Mouse (Mus musculus): ENCODE measurements around the gene Sprn. TPM values are rescaled to one million over a fixed set of nuclear protein-coding genes. Genes with fewer than 3 reads are reported as not detected.

Gene Sprn
- polyA plus RNA-seq, 1 experiment from 2014 or later: 0.99 TPM

DNA sequence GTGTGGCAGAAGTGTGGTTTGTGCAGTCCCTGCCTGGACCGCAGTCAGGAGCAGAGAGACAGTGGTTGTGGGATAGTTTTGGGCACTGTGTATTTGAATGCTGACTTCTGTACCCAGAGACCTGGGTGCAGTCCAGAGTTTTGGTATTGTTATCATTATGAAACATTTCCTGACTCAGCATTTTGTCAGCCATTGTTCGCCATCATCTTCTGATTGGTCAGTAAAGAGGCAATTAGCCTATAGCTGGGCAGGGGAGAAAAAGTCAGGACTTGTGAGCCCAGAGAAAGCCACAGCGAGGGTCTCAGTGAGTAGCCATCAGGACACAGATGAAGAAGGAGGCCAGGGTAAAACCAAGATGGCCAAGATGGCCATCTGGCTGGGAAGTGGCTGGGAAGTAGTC is 5.7 kb upstream of the Sprn start:
- no peak for TF ChIP-seq CTCF (IDR thresholded peaks at IDR 0.05; ENCODE audit: low read depth)
- no peaks in the 10 kb centered on the region for H3K36me3 ChIP-seq (ENCODE audit: control insufficient read depth, insufficient read depth)
- no peak overlapping the region for H3K4me3 ChIP-seq (ENCODE audit: low read depth, low read length)
- H3K27ac ChIP-seq (ENCODE audit: low read depth, low read length): no peak overlapping the region
- ATAC-seq: no peak
- WGBS: 81% methylated on average over 3 of the region's 3 CpGs
- no peaks in the 10 kb centered on the region for H3K4me1 ChIP-seq (replicated peaks; ENCODE audit: control insufficient read depth, insufficient read depth, low read length)
- no peaks in the 10 kb centered on the region for H3K9me3 ChIP-seq (ENCODE audit: control insufficient read depth)
- H3K27me3 ChIP-seq (replicated peaks; ENCODE audit: control insufficient read depth, insufficient read depth, low read length): peaks cover 1% of the 10 kb centered on the region; the same call in 1 of the 2 replicates
- no peak overlapping the region for H3K4me2 ChIP-seq (replicated peaks; ENCODE audit: low read depth)
- H3K9ac ChIP-seq (ENCODE audit: low read depth, low read length): no peak overlapping the region

DNA sequence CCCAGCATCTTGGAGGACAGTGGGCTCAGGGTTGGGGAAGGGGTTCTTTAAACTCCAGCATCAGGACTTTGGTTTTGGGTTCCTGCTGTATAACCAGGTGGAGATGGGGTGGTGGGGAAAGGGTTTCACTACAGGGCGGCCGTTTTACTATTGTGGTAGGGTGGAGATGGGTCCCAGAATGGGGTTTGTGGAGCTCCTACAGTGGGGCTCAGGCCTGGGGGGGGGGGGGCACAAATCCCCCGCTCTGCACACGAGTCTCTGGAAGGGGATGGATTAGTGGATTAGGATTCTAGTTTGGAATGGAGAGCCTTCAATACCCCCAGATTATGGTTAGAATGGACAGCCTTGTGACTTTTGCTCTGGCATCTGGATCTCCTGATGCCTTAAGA is 854 bp downstream of the Sprn start:
- Histone ChIP-seq H3K4me2 (replicated peaks; ENCODE audit: low read depth) (no peak overlapping the region), H3K27ac (ENCODE audit: low read depth, low read length) (no peak overlapping the region), H3K4me3 (ENCODE audit: low read depth, low read length) (no peak overlapping the region), H3K9me3 (ENCODE audit: control insufficient read depth) (no peaks in the 10 kb centered on the region), H3K36me3 (ENCODE audit: control insufficient read depth, insufficient read depth) (no peaks in the 10 kb centered on the region), H3K4me1 (replicated peaks; ENCODE audit: control insufficient read depth, insufficient read depth, low read length) (no peaks in the 10 kb centered on the region), H3K9ac (ENCODE audit: low read depth, low read length) (no peak overlapping the region), H3K27me3 (replicated peaks; ENCODE audit: control insufficient read depth, insufficient read depth, low read length) (peaks cover 18% of the 10 kb centered on the region)
- ATAC-seq: no peak
- no peak for TF ChIP-seq CTCF (IDR thresholded peaks at IDR 0.05; ENCODE audit: low read depth)
- WGBS: 34% methylated on average over 4 of the region's 4 CpGs

DNA sequence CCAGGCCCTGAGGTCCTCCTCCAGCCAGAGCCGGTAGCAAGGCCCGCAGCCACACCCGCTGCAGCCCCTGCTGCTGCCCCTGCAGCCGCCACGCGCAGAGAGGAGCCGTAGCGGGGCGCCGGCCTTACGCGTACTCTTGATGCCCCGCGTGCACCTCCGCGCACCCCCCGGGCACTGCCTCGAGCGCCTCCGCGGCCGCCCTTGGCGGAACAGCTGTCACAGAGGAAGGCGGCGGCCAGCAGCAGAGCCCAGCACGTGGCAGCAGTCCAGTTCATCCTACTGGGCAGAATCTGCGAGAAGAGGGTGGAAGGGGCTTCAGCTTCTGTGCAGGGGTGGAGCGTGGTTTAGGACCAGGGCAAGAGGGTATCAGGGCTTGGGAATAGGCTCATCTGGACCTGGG is 1.3 kb downstream of the Sprn start:
- Histone ChIP-seq H3K27ac (ENCODE audit: low read depth, low read length) (no peak overlapping the region), H3K4me1 (replicated peaks; ENCODE audit: control insufficient read depth, insufficient read depth, low read length) (no peaks in the 10 kb centered on the region), H3K4me3 (ENCODE audit: low read depth, low read length) (no peak overlapping the region), H3K36me3 (ENCODE audit: control insufficient read depth, insufficient read depth) (no peaks in the 10 kb centered on the region), H3K9ac (ENCODE audit: low read depth, low read length) (no peak overlapping the region), H3K9me3 (ENCODE audit: control insufficient read depth) (no peaks in the 10 kb centered on the region), H3K4me2 (replicated peaks; ENCODE audit: low read depth) (no peak overlapping the region), H3K27me3 (replicated peaks; ENCODE audit: control insufficient read depth, insufficient read depth, low read length) (peaks cover 18% of the 10 kb centered on the region)
- no peak for ATAC-seq
- TF ChIP-seq CTCF (IDR thresholded peaks at IDR 0.05; ENCODE audit: low read depth): no peak
- 5% methylated on average over 28 of the region's 28 CpGs for WGBS

DNA sequence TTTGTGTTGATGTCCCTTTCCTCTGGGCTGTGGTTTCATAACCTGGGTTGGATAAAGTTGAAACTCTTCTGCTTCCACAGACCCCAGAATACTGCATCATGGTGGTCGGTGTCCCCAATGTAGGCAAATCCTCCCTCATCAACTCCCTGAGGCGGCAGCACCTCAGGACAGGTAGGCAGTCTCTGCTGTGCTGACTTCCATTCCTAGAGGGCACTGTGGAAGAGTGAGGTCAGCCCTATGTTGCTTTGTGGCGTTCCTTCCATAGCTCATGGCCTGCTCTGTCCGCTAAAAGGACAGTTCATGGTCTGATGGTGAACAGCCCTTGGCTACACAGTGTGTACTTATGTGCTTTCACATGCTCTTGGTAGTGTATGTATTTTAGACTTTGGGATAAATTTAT is 10.1 kb downstream of the Sprn start:
- Histone ChIP-seq H3K27me3 (replicated peaks; ENCODE audit: control insufficient read depth, insufficient read depth, low read length) (no peaks in the 10 kb centered on the region), H3K4me2 (replicated peaks; ENCODE audit: low read depth) (no peak overlapping the region), H3K4me1 (replicated peaks; ENCODE audit: control insufficient read depth, insufficient read depth, low read length) (no peaks in the 10 kb centered on the region), H3K4me3 (ENCODE audit: low read depth, low read length) (no peak overlapping the region), H3K9me3 (ENCODE audit: control insufficient read depth) (no peaks in the 10 kb centered on the region), H3K36me3 (ENCODE audit: control insufficient read depth, insufficient read depth) (peaks cover 12% of the 10 kb centered on the region; the same call in 1 of the 2 replicates), H3K27ac (ENCODE audit: low read depth, low read length) (no peak overlapping the region), H3K9ac (ENCODE audit: low read depth, low read length) (no peak overlapping the region)
- WGBS: 81% methylated on average over 4 of the region's 4 CpGs
- no peak for TF ChIP-seq CTCF (IDR thresholded peaks at IDR 0.05; ENCODE audit: low read depth)
- no peak for ATAC-seq

DNA sequence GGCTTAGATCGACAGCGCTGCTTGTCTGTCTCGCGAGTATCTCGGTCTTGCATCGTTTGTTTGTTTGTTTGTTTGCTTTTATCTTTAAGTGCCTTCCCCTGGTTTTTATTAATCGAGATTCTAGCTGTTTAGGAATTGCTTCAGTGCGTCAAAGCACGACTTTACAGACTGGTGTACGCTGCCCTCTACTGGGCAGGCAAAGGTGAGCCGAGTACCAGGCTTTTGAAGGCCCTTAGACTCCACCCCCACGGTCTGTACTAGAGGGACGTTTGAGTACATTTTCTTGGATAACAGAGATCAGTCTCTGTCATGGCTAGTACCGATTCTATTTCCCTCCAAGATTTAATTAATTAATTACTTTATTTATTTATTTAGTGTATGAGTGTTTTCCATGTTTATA is 13.3 kb downstream of the Sprn start:
- WGBS: 6% methylated on average over 14 of the region's 14 CpGs
- H3K4me2 ChIP-seq (replicated peaks; ENCODE audit: low read depth): no peak overlapping the region
- peak; percentile 89 for TF ChIP-seq CTCF (IDR thresholded peaks at IDR 0.05; ENCODE audit: low read depth)
- no peak overlapping the region for H3K27ac ChIP-seq (ENCODE audit: low read depth, low read length)
- H3K4me1 ChIP-seq (replicated peaks; ENCODE audit: control insufficient read depth, insufficient read depth, low read length): peaks cover 4% of the 10 kb centered on the region; the same call in 1 of the 2 replicates
- no peaks in the 10 kb centered on the region for H3K9me3 ChIP-seq (ENCODE audit: control insufficient read depth)
- ATAC-seq: no peak
- no peaks in the 10 kb centered on the region for H3K27me3 ChIP-seq (replicated peaks; ENCODE audit: control insufficient read depth, insufficient read depth, low read length)
- no peak overlapping the region for H3K4me3 ChIP-seq (ENCODE audit: low read depth, low read length)
- no peak overlapping the region for H3K9ac ChIP-seq (ENCODE audit: low read depth, low read length)
- H3K36me3 ChIP-seq (ENCODE audit: control insufficient read depth, insufficient read depth): peaks cover 4% of the 10 kb centered on the region; the same call in 1 of the 2 replicates

DNA sequence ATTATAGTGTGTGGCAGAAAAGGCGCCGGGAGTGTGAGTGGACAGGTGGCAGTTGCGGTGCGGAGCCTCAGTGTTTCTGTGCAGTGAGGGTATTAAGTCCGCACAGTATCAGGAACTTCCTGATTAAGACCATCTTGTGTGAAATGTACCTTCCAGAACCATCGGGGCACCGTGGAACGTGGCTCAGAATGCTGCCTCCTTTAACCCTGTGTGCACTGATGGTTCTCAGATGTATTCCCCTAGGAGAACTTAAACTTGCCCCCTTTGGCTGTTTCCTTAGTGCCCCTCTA is 16.7 kb downstream of the Sprn start:
- Histone ChIP-seq H3K4me1 (replicated peaks; ENCODE audit: control insufficient read depth, insufficient read depth, low read length) (peaks cover 4% of the 10 kb centered on the region; the same call in 1 of the 2 replicates), H3K27me3 (replicated peaks; ENCODE audit: control insufficient read depth, insufficient read depth, low read length) (no peaks in the 10 kb centered on the region), H3K27ac (ENCODE audit: low read depth, low read length) (peak overlapping the region; percentile 69; the same call in 1 of the 2 replicates), H3K9ac (ENCODE audit: low read depth, low read length) (peak overlapping the region; percentile 74), H3K9me3 (ENCODE audit: control insufficient read depth) (no peaks in the 10 kb centered on the region), H3K4me2 (replicated peaks; ENCODE audit: low read depth) (peak overlapping the region; percentile 78), H3K36me3 (ENCODE audit: control insufficient read depth, insufficient read depth) (peaks cover 4% of the 10 kb centered on the region; the same call in 1 of the 2 replicates), H3K4me3 (ENCODE audit: low read depth, low read length) (peak overlapping the region; percentile 69)
- ATAC-seq: no peak
- TF ChIP-seq CTCF (IDR thresholded peaks at IDR 0.05; ENCODE audit: low read depth): no peak
- WGBS: 1% methylated on average over 8 of the region's 8 CpGs

Data from intestine, postnatal 0 days (tissue).